Mouse (Mus musculus) testis, adult 2 months (tissue): Measurements from ENCODE around the gene Cbwd1.

Experiments
- CTCF ChIP-seq: fragments of 200-500 bp; IDR thresholded peaks from 2 replicates; pipeline ENCODE4 v1.5.1; 2012; ENCODE audit warnings: low read depth, mild to moderate bottlenecking, inconsistent platforms, low read length, moderate library complexity; ENCODE audit not compliant: control insufficient read depth, insufficient read depth, insufficient replicate concordance
- POLR2A ChIP-seq: fragments of 200-500 bp; IDR thresholded peaks from 2 replicates; pipeline ENCODE4 v1.6.1; 2012; ENCODE audit warnings: low read depth, mild to moderate bottlenecking, inconsistent platforms, low read length, moderate library complexity; ENCODE audit not compliant: control insufficient read depth

- TF ChIP-seq POLR2A: no peak
- TF ChIP-seq CTCF: no peak
Observed at GRCm38 (mm10) chr19:24886888-24887287, 74.5 kb downstream of the Cbwd1 start.
